Mouse (Mus musculus): ENCODE data around the gene Olfr305.

GRCm38 (mm10) chr7:86313608-86314007, 53.1 kb downstream of the Olfr305 start, which contains the start of gene Olfr309:
- no peak for TF ChIP-seq CTCF (IDR thresholded peaks at IDR 0.05)
- no peak for TF ChIP-seq EP300 (IDR thresholded peaks at IDR 0.05)

All from lung, postnatal 0 days (tissue).